Mouse (Mus musculus) lung, embryonic 16.5 days (tissue): ENCODE measurements around the gene Wdhd1. TPM values are rescaled to one million over a fixed set of nuclear protein-coding genes. Genes with fewer than 3 reads are reported as not detected.

Experiments used
- ATAC-seq: fragments of 200-750 bp; cut with Nextera tagmentation; 2 replicates; pipeline ENCODE4 v1.8.0; 2017; ENCODE audit warnings: low read depth, mild to moderate bottlenecking, moderate library complexity
- H3K27ac ChIP-seq: fragments of 300-500 bp; sonication (generic); 2 replicates; pipeline ENCODE4 v1.5.1; 2014; ENCODE audit warnings: mild to moderate bottlenecking, control low read depth, low read length
- H3K27me3 ChIP-seq: fragments of 300-500 bp; sonication (generic); 2 replicates; pipeline ENCODE4 v1.6.1; 2014; ENCODE audit warnings: low read depth, low read length, mixed read lengths; ENCODE audit not compliant: control insufficient read depth, insufficient read depth
- H3K36me3 ChIP-seq: fragments of 300-500 bp; sonication (generic); 2 replicates; pipeline ENCODE4 v1.6.1; 2014; ENCODE audit warnings: low read length; ENCODE audit not compliant: control insufficient read depth, insufficient read depth
- H3K4me1 ChIP-seq: fragments of 300-500 bp; sonication (generic); replicated peaks from 2 replicates; pipeline ENCODE4 v1.6.1; 2014; ENCODE audit warnings: low read length, mixed read lengths; ENCODE audit not compliant: control insufficient read depth, insufficient read depth
- H3K4me2 ChIP-seq: fragments of 300-500 bp; sonication (generic); 2 replicates; pipeline ENCODE4 v1.6.1; 2014; ENCODE audit warnings: low read depth, low read length, control low read depth
- H3K4me3 ChIP-seq: fragments of 300-500 bp; sonication (generic); 2 replicates; pipeline ENCODE4 v1.5.1; 2014; ENCODE audit warnings: mild to moderate bottlenecking, low read length, control low read depth
- H3K9ac ChIP-seq: fragments of 300-500 bp; sonication (generic); 2 replicates; pipeline ENCODE4 v1.6.1; 2014; ENCODE audit warnings: low read length, control low read depth
- H3K9me3 ChIP-seq: fragments of 300-500 bp; sonication (generic); 2 replicates; pipeline ENCODE4 v1.6.1; 2016; ENCODE audit warnings: low read length; ENCODE audit not compliant: control insufficient read depth
- WGBS: fragments of 180-500 bp; shearing (Covaris S2); extraction: QIAGEN DNeasy Blood & Tissue Kit; methylation state at CpG from one replicate; pipeline ENCODE4 v1.1.7; 2014; 5-methylcytosine and 5-hydroxymethylcytosine counted together
- polyA plus RNA-seq: library from polyadenylated mRNA; unstranded; fragments of >200 nt; fragmentation: Nextera tagmentation; extraction: Ambion mirVana; gene quantifications from 2 replicates; pipeline ENCODE4 v1.2.1, GENCODE M21; 2015

Gene Wdhd1
- polyA plus RNA-seq, 1 experiment from 2014 or later = 32.9 TPM

DNA sequence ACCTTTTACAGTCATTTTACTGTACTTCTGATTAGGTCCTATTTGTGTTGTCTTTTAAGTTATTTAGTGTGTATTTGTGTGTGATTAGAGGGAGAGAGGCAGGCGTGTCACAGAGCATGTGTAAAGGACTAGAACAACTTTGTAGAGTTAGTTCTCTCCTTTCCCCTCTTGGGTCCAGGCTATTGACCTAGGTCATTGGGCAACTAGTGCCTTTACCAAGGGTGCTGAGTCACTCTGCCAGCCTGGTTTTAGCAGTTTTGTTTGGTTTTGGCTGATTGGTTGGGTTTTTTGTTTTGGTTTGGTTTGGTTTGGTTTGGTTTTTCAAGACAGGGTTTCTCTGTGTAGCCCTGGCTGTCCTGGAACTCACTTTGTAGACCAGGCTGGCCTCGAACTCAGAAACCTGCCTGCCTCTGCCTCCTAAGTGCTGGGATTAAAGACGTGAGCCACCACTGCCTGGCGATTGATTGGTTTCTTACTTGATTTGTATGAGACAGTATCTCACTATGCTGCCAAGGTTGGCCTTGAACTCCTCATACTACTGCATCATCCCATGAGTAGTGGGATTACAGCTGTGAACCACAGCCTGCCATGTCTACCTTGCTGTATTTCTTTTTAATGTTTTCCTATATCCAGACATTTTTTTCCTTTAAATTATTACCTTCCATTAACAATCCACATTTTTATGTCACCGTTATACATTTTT, 71.2 kb downstream of the Wdhd1 start:
- Histone ChIP-seq H3K4me2 (no peak overlapping the region), H3K4me3 (no peak overlapping the region), H3K9me3 (no peaks in the 10 kb centered on the region), H3K9ac (no peak overlapping the region), H3K4me1 (no peaks in the 10 kb centered on the region; the same call in 1 of the 2 replicates), H3K36me3 (no peaks in the 10 kb centered on the region), H3K27ac (no peak overlapping the region), H3K27me3 (no peaks in the 10 kb centered on the region)
- 89% methylated on average over 5 of the region's 5 CpGs for WGBS
- ATAC-seq = no peak

DNA sequence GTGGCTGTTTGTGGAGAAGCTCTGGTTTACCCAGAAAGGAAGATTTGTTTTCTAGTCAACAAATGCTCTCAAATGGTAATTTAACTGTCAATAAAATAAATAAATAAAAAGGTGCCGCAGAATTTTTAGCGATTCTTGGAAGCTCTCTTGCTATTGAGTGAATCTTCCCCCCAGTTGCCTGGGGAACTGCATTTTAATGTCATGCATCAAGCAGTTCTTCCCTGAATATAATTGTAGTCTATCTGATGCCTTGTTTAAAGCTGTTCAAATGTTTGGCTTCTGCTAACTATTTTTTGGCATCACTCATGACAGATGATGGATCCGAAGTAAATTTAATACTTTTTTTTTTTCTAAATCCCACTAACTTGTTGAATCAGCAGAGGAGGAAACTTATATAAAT, 79.3 kb downstream of the Wdhd1 start:
- Histone ChIP-seq H3K9ac (no peak overlapping the region), H3K36me3 (no peaks in the 10 kb centered on the region), H3K27me3 (no peaks in the 10 kb centered on the region), H3K9me3 (no peaks in the 10 kb centered on the region), H3K4me1 (no peaks in the 10 kb centered on the region), H3K4me3 (no peak overlapping the region), H3K27ac (no peak overlapping the region), H3K4me2 (no peak overlapping the region)
- WGBS = 84% methylated on average over 3 of the region's 3 CpGs
- ATAC-seq = no peak

DNA sequence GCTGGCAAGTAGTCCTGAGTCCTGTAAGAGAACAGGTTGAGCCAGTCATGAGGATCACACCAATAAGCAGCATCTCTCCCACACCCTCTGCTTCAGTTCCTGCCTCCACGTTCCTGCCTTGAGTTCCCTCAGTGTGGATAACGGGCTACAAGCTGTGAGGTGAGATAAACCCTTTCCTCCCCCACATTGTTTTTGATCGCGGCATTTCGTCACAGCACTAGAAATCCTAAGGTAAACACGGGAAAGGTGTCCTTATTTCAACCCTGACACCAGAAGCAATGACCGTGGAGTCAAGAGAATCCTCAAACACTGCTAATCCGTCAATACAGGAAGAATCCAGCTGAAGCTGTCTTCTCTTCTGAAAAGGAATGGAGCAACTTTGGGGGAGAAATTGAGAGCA, 79.9 kb downstream of the Wdhd1 start:
- Histone ChIP-seq H3K27me3 (no peaks in the 10 kb centered on the region), H3K4me1 (no peaks in the 10 kb centered on the region), H3K9me3 (no peaks in the 10 kb centered on the region), H3K4me2 (no peak overlapping the region), H3K36me3 (no peaks in the 10 kb centered on the region), H3K9ac (no peak overlapping the region), H3K27ac (no peak overlapping the region), H3K4me3 (no peak overlapping the region)
- 50% methylated on average over 8 of the region's 8 CpGs for WGBS
- ATAC-seq = no peak

DNA sequence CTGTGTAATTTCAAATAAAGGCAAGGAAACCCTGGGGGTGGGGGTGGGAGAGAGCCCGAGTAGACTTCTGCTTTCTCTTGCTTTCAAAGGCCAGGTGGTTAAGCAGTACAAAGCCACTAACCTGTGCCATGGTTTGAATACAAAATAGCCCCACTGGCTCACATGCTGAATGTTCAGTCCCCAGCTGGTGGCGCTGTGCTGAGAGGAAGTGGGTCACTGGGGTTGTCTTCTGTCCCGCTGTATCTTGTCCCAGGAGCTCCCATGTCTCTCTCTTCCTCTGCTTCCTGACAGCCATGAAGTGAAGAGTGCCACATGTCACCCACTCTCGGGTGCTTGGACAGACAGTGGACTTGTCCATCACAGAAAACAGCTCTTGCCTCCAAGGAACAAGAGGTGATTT, 82.6 kb downstream of the Wdhd1 start:
- WGBS = 29% methylated on average over 4 of the region's 4 CpGs
- H3K4me3 ChIP-seq = no peak overlapping the region
- no peak overlapping the region for H3K9ac ChIP-seq
- no peak for ATAC-seq
- H3K36me3 ChIP-seq = no peaks in the 10 kb centered on the region
- H3K4me2 ChIP-seq = no peak overlapping the region
- no peaks in the 10 kb centered on the region for H3K27me3 ChIP-seq
- no peaks in the 10 kb centered on the region for H3K9me3 ChIP-seq
- H3K4me1 ChIP-seq = no peaks in the 10 kb centered on the region
- H3K27ac ChIP-seq = no peak overlapping the region

DNA sequence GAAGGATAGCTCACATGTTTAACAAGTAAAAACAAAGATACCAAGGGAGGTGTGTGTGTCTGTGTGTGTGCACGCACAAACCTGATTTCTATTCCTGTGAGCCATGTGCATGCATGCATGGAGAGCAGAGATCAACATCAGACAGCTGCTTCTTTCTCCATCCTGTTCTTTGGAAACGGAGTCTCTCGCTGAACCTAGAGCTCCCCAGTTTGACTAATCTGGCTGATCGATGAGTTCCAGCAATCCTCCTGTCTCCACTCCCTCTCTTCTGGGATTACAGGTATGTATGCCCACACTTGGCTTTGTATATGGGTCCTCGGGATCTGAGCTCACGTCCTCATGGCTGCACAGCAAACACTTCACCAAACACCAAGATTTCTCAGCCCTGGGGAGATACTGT, 83.2 kb downstream of the Wdhd1 start:
- no peak for ATAC-seq
- Histone ChIP-seq H3K36me3 (no peaks in the 10 kb centered on the region), H3K27ac (no peak overlapping the region), H3K4me2 (no peak overlapping the region), H3K9ac (no peak overlapping the region), H3K9me3 (no peaks in the 10 kb centered on the region), H3K4me1 (peaks cover 3% of the 10 kb centered on the region; the same call in 1 of the 2 replicates), H3K4me3 (no peak overlapping the region), H3K27me3 (peaks cover 2% of the 10 kb centered on the region; the same call in 1 of the 2 replicates)
- 55% methylated on average over 6 of the region's 6 CpGs for WGBS

DNA sequence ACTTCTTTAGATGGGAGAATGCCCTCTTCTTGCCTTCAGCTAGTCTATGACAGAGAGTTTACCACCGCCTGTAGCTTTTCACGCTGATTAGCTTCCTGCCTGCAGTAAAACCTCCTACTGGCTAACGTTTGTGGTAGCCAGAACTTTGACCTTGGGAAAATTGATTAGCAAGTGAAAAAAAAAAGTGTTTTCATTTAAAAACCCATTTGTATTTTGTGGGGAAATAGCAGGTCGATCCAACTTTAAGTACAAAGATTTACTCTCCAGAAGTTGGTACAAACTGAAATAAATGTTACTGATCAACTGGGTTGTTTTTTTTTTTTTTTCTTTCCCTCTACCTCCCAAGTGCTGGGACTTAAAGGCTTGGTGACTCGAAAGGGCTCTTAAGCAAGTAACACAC, 84.8 kb downstream of the Wdhd1 start:
- peaks cover 9% of the 10 kb centered on the region; the same call in 1 of the 2 replicates for H3K4me1 ChIP-seq
- H3K4me3 ChIP-seq = no peak overlapping the region
- no peak overlapping the region for H3K27ac ChIP-seq
- ATAC-seq = no peak
- H3K9me3 ChIP-seq = no peaks in the 10 kb centered on the region
- 45% methylated on average over 5 of the region's 5 CpGs for WGBS
- no peaks in the 10 kb centered on the region for H3K36me3 ChIP-seq
- peaks cover 11% of the 10 kb centered on the region for H3K27me3 ChIP-seq
- no peak overlapping the region for H3K4me2 ChIP-seq
- H3K9ac ChIP-seq = no peak overlapping the region

Other genes starting within 250 kb of the Wdhd1 start
- gene Gch1, start 87.4 kb downstream of the Wdhd1 start, polyA plus RNA-seq = 4.6 and 5.6 TPM in 2 replicates
- 2.6 and 2.8 TPM in 2 replicates for gene Socs4, start 74 bp upstream of the Wdhd1 start, polyA plus RNA-seq
- 63.0 and 71.0 TPM in 2 replicates for gene Mapk1ip1l, start 21.4 kb upstream of the Wdhd1 start, polyA plus RNA-seq
- 67.9 and 98.7 TPM in 2 replicates for gene Lgals3, start 90.9 kb upstream of the Wdhd1 start, polyA plus RNA-seq
- gene Dlgap5, start 141.6 kb upstream of the Wdhd1 start, polyA plus RNA-seq = 44.2 and 49.7 TPM in 2 replicates
- gene Fbxo34, start 173.6 kb upstream of the Wdhd1 start, polyA plus RNA-seq = 21.3 and 22.3 TPM in 2 replicates